Mouse (Mus musculus) midbrain, postnatal 0 days (tissue): ENCODE data around the gene Slco2b1. TPM values are rescaled to one million over a fixed set of nuclear protein-coding genes. Genes with fewer than 3 reads are reported as not detected.
A peak's percentile ranks its signal among the peaks of the same experiment; 100 is the strongest.

Experiments used
- ATAC-seq: fragments of 200-750 bp; cut with Nextera tagmentation; 2 replicates; pipeline ENCODE4 v1.8.0; 2017; ENCODE audit warnings: moderate number of reproducible peaks, mild to moderate bottlenecking, moderate TSS enrichment, moderate library complexity; ENCODE audit not compliant: low FRiP score
- DNase-seq: peaks from one replicate; pipeline ENCODE4 v3.0.0-alpha.2; 2015; ENCODE audit warnings: low spot score
- H3K27ac ChIP-seq: fragments of 300-500 bp; sonication (generic); 2 replicates; pipeline ENCODE4 v1.5.1; 2014; ENCODE audit warnings: low read depth, mild to moderate bottlenecking, low read length, mixed read lengths
- H3K27me3 ChIP-seq: fragments of 300-500 bp; sonication (generic); 2 replicates; pipeline ENCODE4 v1.6.1; 2014; ENCODE audit warnings: low read length, control low read depth, mixed read lengths; ENCODE audit not compliant: insufficient read depth
- H3K36me3 ChIP-seq: fragments of 300-500 bp; sonication (generic); 2 replicates; pipeline ENCODE4 v1.6.1; 2014; ENCODE audit warnings: low read length, control low read depth, mixed read lengths; ENCODE audit not compliant: insufficient read depth
- H3K4me1 ChIP-seq: fragments of 300-500 bp; sonication (generic); 2 replicates; pipeline ENCODE4 v1.6.1; 2014; ENCODE audit warnings: mild to moderate bottlenecking, control low read depth, antibody characterized with exemption, low read length, mixed read lengths; ENCODE audit not compliant: insufficient read depth
- H3K4me2 ChIP-seq: fragments of 300-500 bp; sonication (generic); 2 replicates; pipeline ENCODE4 v1.6.1; 2014; ENCODE audit warnings: low read depth, mild to moderate bottlenecking, low read length, mixed read lengths; ENCODE audit not compliant: poor library complexity, severe bottlenecking
- H3K4me3 ChIP-seq: fragments of 300-500 bp; sonication (generic); 2 replicates; pipeline ENCODE4 v1.5.1; 2014; ENCODE audit warnings: low read depth, mild to moderate bottlenecking, low read length, moderate library complexity
- H3K9ac ChIP-seq: fragments of 300-500 bp; sonication (generic); replicated peaks from 2 replicates; pipeline ENCODE4 v1.6.1; 2014; ENCODE audit warnings: mild to moderate bottlenecking, low read length, moderate library complexity, mixed read lengths; ENCODE audit not compliant: poor library complexity, severe bottlenecking
- H3K9me3 ChIP-seq: fragments of 300-500 bp; sonication (generic); 2 replicates; pipeline ENCODE4 v1.6.1; 2016; ENCODE audit warnings: low read length, control low read depth
- CTCF ChIP-seq: IDR thresholded peaks from 2 replicates; pipeline ENCODE4 v1.5.1; 2016; ENCODE audit warnings: antibody characterized with exemption, mild to moderate bottlenecking
- WGBS: fragments of 180-500 bp; shearing (Covaris S2); extraction: QIAGEN DNeasy Blood & Tissue Kit; methylation state at CpG from one replicate; pipeline ENCODE4 v1.1.7; 2014; 5-methylcytosine and 5-hydroxymethylcytosine counted together
- polyA plus RNA-seq: library from polyadenylated mRNA; unstranded; fragments of >200 nt; fragmentation: Nextera tagmentation; extraction: Ambion mirVana; gene quantifications from 2 replicates; pipeline ENCODE4 v1.2.1, GENCODE M21; 2015
- total RNA-seq: library from RNA; depleted of rRNA; stranded (reverse); fragments of >200 nt; gene quantifications from 2 replicates; pipeline ENCODE4 v1.2.3, GENCODE M21; 2014

The Slco2b1 gene
- total and polyA plus RNA-seq, 2 experiments from 2014 or later = 6.5 to 13.9 TPM

DNA sequence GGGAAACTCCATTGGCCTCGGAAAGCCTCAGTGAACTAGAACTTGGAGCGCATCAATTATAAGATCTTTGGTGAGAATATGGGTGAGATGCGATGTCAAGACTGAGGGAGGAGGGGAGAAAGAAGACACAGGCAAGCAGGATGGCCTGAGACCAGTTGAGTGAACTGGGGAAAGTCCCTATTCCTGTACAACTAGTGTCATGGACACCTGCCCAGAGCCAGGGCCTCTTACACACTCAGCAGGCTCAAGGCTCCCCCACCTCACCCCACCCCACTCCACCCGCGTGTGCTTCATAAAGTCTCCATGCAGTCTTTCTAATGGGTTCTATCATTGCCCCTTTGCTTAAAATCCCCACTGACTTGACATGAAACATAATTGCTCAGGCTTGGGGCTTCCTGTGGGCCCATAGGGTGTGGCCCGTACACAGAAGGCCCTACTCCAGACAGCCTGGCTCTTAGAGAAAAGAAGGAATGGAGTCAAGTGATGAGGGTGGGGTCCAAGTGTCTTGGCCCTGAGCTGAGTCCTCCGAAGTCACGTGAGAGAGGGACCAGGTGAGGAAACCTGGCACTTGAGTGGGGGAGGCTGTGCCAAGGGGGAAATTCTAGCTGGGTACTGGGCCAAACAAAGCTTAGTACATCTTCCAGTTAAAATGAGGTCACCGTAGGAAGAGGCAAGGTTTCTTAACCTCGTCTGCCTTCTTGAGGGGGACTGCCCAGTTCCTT, 45.2 kb downstream of the Slco2b1 start:
- WGBS = 93% methylated on average over 10 of the region's 10 CpGs
- Histone ChIP-seq H3K4me3 (no peak overlapping the region), H3K27ac (no peak overlapping the region), H3K36me3 (no peaks in the 10 kb centered on the region), H3K9me3 (no peaks in the 10 kb centered on the region), H3K27me3 (no peaks in the 10 kb centered on the region), H3K9ac (no peak overlapping the region), H3K4me2 (no peak overlapping the region), H3K4me1 (no peaks in the 10 kb centered on the region; the same call in 1 of the 2 replicates)
- no peak for TF ChIP-seq CTCF
- no peak for ATAC-seq
- no peak for DNase-seq

DNA sequence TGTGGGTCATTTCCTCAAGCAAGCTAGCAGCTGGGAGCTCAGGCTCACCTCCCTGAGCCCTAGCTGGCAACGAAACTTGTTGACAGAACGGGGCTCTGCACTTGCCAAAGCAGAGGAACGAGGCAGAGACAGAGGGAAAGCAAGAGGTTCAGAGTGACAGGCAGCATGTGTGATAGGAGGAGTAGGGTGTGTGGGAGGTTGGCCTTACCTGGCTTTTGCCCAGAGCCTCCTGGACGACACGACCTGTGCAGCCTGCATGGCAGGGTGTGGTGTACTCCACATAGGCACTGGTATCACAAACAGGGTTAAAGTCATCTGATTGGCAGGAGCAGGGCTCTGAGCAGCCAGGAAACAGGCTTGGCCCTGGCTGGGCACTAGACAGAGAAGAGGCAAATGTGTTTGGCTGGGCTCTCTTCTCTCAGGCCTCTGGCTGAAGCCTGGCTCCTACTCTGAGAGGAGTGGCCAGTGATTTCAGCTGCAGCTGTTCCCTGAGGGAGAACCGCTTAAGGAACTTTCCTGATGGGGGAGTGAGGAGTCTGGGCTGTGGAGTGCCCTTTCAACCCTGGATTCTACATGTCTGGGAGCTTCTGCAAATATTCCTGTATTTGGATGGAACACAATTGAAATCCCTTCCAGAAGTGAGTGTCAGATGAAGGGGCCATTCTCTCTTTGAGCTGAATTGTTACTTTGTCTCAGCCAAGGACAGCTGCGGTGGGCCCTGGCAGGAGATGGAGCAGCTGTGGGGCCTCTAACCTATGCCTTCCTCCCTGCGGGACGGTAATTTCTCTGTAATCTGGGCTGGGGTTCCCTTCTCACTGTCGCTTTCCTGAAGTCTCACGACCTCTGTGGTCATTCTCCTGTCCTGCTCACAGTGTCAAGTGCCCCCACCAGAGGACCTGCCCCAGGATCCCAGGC, 46.3 kb downstream of the Slco2b1 start:
- Histone ChIP-seq H3K4me3 (no peak overlapping the region), H3K9ac (no peak overlapping the region), H3K27ac (no peak overlapping the region; the same call in 1 of the 2 replicates), H3K36me3 (no peaks in the 10 kb centered on the region), H3K27me3 (no peaks in the 10 kb centered on the region), H3K4me2 (no peak overlapping the region), H3K4me1 (no peaks in the 10 kb centered on the region; the same call in 1 of the 2 replicates), H3K9me3 (no peaks in the 10 kb centered on the region)
- no peak for TF ChIP-seq CTCF
- DNase-seq = peak; percentile 72
- ATAC-seq = no peak
- WGBS = 56% methylated on average over 11 of the region's 11 CpGs

DNA sequence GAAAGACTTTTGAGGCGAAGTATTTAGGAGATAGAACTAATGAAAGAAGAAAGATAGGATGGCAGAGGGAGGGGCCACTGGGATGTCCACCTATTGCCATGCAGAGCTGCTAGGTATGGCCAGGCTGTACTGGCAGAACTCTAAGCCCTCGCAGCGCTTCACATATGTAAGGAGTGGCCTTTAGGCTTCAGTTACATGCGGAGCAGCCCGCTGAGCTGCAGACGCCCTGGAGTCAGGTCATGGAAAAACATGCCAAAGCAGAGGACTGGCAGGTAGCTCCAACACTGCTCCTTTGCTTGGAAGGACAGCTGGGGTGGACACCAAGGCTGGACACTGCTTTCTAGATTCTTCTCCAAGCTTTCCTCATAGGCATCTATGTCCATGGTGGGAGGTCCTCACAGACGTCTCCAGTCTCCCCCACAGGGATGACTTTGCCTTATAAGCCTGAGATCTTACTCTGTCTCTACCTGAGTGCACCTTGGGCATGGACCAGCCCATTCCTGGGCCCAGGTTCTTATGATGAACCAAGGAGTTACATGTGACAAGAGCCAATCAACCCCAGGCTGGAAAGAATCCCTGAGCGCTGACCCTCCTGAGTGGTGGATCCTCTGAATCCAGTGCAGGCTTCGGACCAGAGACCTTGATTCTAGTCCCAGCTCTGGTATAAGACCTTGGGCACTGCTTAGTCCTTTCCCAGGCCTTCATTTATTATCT, 47.5 kb downstream of the Slco2b1 start:
- Histone ChIP-seq H3K4me3 (no peak overlapping the region), H3K4me1 (no peaks in the 10 kb centered on the region), H3K27me3 (no peaks in the 10 kb centered on the region), H3K9ac (no peak overlapping the region), H3K27ac (no peak overlapping the region), H3K4me2 (no peak overlapping the region), H3K9me3 (no peaks in the 10 kb centered on the region), H3K36me3 (no peaks in the 10 kb centered on the region)
- TF ChIP-seq CTCF = no peak
- WGBS = 88% methylated on average over 9 of the region's 9 CpGs
- DNase-seq = no peak
- no peak for ATAC-seq

DNA sequence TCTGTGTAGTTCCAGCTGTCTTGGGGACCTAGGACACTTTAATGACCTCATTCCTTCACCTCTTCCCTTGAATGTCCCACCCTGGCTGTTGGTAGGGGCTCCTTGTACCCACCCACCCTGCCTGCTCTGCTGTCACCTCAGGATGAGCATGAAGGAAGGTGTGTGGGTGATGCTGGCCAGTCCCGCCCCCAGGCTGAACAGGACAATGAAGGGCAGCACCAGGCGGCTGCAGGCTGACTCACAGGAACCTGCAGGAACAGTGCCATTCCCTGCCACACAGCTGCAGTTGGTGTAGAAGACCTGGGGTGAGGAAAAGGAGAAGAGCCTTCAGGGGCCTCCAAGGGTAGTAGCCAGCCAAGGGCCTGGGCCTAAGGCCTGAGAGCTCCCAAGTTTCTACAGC, 48.8 kb downstream of the Slco2b1 start:
- Histone ChIP-seq H3K9me3 (no peaks in the 10 kb centered on the region), H3K4me2 (no peak overlapping the region), H3K27me3 (no peaks in the 10 kb centered on the region), H3K27ac (no peak overlapping the region), H3K36me3 (no peaks in the 10 kb centered on the region), H3K9ac (no peak overlapping the region), H3K4me1 (no peaks in the 10 kb centered on the region), H3K4me3 (no peak overlapping the region)
- DNase-seq (no peak), ATAC-seq (no peak)
- WGBS = 78% methylated on average over 2 of the region's 2 CpGs
- TF ChIP-seq CTCF = no peak

DNA sequence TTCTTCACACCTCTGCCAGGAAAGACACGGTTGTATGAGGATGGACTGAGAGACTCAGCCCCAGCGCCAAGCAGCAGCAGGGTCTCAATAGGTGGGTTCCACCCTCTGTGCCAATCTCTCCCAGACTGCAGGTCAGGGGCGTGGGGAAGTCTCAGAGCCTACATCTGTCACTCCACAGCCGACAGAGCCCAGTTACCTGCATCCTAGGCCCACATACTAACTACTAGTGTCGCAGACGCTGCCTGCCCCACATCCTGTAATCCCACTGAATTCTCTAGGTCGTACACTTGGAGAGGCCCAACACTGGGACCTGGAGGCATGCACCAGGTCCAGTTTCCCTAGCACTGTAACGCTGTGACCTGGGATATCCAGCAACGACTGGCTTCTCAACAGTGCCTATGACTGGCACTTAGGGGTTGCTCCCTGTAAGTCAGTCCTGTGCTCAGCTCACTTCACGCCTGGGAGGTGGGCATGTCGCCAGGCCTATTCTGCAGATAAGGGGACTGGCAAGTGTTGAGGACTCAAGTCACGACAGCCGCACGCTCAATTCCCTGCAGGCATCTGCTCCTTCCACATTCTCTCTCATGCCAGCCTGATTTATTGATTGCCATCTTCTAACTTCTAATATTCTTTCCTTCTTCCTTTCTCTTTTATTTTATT, 49.4 kb downstream of the Slco2b1 start:
- no peaks in the 10 kb centered on the region for H3K4me1 ChIP-seq
- no peak overlapping the region for H3K9ac ChIP-seq

More for the DNA sequence above, 49.4 kb downstream of the Slco2b1 start:
- no peaks in the 10 kb centered on the region for H3K9me3 ChIP-seq
- no peak overlapping the region for H3K27ac ChIP-seq
- no peak overlapping the region for H3K4me2 ChIP-seq
- DNase-seq = no peak
- no peak for TF ChIP-seq CTCF
- no peak overlapping the region for H3K4me3 ChIP-seq
- no peak for ATAC-seq
- WGBS = 77% methylated on average over 14 of the region's 14 CpGs
- H3K27me3 ChIP-seq = no peaks in the 10 kb centered on the region
- no peaks in the 10 kb centered on the region for H3K36me3 ChIP-seq
